Mouse (Mus musculus) limb, embryonic 13.5 days (tissue): ENCODE data around the gene Rnf157. TPM values are rescaled to one million over a fixed set of nuclear protein-coding genes. Genes with fewer than 3 reads are reported as not detected.

Experiments
- ATAC-seq: fragments of 200-750 bp; cut with Nextera tagmentation; 2 replicates; pipeline ENCODE4 v1.8.0; 2017; ENCODE audit warnings: low read depth, moderate number of reproducible peaks, moderate TSS enrichment; ENCODE audit not compliant: low FRiP score
- H3K27ac ChIP-seq: fragments of 300-500 bp; sonication (generic); 2 replicates; pipeline ENCODE4 v1.5.1; 2015; ENCODE audit warnings: inconsistent platforms, mild to moderate bottlenecking, moderate library complexity
- H3K27me3 ChIP-seq: fragments of 300-500 bp; sonication (generic); 2 replicates; pipeline ENCODE4 v1.6.1; 2015; ENCODE audit warnings: mild to moderate bottlenecking, inconsistent platforms
- H3K36me3 ChIP-seq: fragments of 300-500 bp; sonication (generic); 2 replicates; pipeline ENCODE4 v1.6.1; 2015; ENCODE audit warnings: inconsistent platforms, mild to moderate bottlenecking, moderate library complexity
- H3K4me1 ChIP-seq: fragments of 300-500 bp; sonication (generic); 2 replicates; pipeline ENCODE4 v1.6.1; 2015; ENCODE audit warnings: inconsistent platforms
- H3K4me2 ChIP-seq: fragments of 300-500 bp; sonication (generic); replicated peaks from 2 replicates; pipeline ENCODE4 v1.6.1; 2015; ENCODE audit warnings: inconsistent platforms, mild to moderate bottlenecking, moderate library complexity
- H3K4me3 ChIP-seq: fragments of 300-500 bp; sonication (generic); 2 replicates; pipeline ENCODE4 v1.5.1; 2015; ENCODE audit warnings: moderate library complexity, mild to moderate bottlenecking, inconsistent platforms
- H3K9ac ChIP-seq: fragments of 300-500 bp; sonication (generic); 2 replicates; pipeline ENCODE4 v1.6.1; 2015; ENCODE audit warnings: mild to moderate bottlenecking, inconsistent platforms
- H3K9me3 ChIP-seq: fragments of 300-500 bp; sonication (generic); 2 replicates; pipeline ENCODE4 v1.6.1; 2016; ENCODE audit warnings: inconsistent platforms
- WGBS: fragments of 180-500 bp; shearing (Covaris S2); methylation state at CpG from one replicate; pipeline ENCODE4 v1.1.7; 2015; 5-methylcytosine and 5-hydroxymethylcytosine counted together
- polyA plus RNA-seq: library from polyadenylated mRNA; unstranded; fragments of >200 nt; fragmentation: Nextera tagmentation; extraction: Ambion mirVana; gene quantifications from 2 replicates; pipeline ENCODE4 v1.2.1, GENCODE M21; 2015

The Rnf157 gene
- 18.6 and 18.7 TPM in 2 replicates for polyA plus RNA-seq

DNA sequence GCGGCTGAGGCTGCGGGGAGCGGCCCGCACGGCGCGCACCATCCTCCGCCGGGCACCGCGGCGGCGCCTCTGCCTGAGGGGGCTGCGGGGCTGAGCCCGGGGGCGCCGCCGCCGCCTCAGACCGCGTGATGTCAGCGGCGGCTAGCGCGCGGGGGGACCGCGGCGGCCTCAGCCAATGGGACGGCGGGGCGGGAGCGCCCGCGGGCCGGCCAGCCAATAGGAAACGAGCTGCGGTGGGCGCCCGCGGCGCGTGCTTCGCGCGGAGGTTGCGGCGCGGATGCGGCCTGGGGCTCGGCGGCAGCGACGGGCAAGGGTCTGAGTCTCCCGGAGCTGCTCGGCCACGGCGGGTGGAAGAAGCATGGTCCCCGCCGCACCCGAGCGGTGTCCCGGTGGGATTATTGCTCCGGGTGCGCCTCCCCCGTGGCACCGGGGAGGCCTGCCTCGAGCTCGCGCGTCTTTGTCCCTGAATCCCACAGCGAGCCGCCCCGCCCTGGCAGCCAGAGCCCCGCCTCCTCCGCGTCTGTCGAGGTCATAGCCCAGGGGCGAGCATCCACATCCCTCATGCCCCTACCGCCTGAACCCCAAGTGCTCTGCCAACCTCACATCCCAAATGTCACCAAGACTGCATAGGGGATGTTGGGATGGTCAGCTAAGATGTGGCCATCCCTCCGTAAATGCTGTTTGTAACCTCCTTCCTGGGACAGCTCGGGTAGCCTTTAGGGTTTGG lies at the start of gene Rnf157:
Rnf157 (minus strand) TSS at position 129 of the 727 bp plus-strand sequence.
- H3K36me3 ChIP-seq = no peaks in the 10 kb centered on the region

GRCm38 (mm10) chr11:116459786-116460185 lies 47.0 kb upstream of the Rnf157 start:
- H3K4me1 ChIP-seq = peaks cover 4% of the 10 kb centered on the region; the same call in 1 of the 2 replicates
- WGBS = 63% methylated on average over 4 of the region's 4 CpGs
- no peak overlapping the region for H3K4me2 ChIP-seq
- no peaks in the 10 kb centered on the region for H3K27me3 ChIP-seq
- H3K36me3 ChIP-seq = no peaks in the 10 kb centered on the region
- H3K9me3 ChIP-seq = no peaks in the 10 kb centered on the region
- no peak overlapping the region for H3K27ac ChIP-seq
- ATAC-seq = no peak
- H3K9ac ChIP-seq = no peak overlapping the region
- no peak overlapping the region for H3K4me3 ChIP-seq

More for the DNA sequence above, at the start of gene Rnf157:
- Histone ChIP-seq H3K4me1 (peaks cover 38% of the 10 kb centered on the region), H3K27me3 (no peaks in the 10 kb centered on the region), H3K9ac (peak within 1 kb of the TSS; percentile 89), H3K27ac (peak within 1 kb of the TSS; percentile 55), H3K4me2 (peak within 1 kb of the TSS; percentile 99), H3K4me3 (peak within 1 kb of the TSS; percentile 83), H3K9me3 (no peaks in the 10 kb centered on the region)
- 2% methylated on average over 75 of the region's 82 CpGs for WGBS
- ATAC-seq = peak; percentile 95

GRCm38 (mm10) chr11:116456234-116456633 lies 43.4 kb upstream of the Rnf157 start:
- H3K36me3 ChIP-seq = no peaks in the 10 kb centered on the region
- no peak overlapping the region for H3K9ac ChIP-seq
- H3K9me3 ChIP-seq = no peaks in the 10 kb centered on the region
- H3K4me3 ChIP-seq = no peak overlapping the region
- ATAC-seq = no peak
- WGBS = 82% methylated on average over 8 of the region's 8 CpGs
- no peak overlapping the region for H3K4me2 ChIP-seq
- peaks cover 8% of the 10 kb centered on the region; the same call in 1 of the 2 replicates for H3K4me1 ChIP-seq
- H3K27ac ChIP-seq = no peak overlapping the region
- no peaks in the 10 kb centered on the region for H3K27me3 ChIP-seq

- Histone ChIP-seq H3K9ac (no peak overlapping the region), H3K4me1 (peaks cover 8% of the 10 kb centered on the region; the same call in 1 of the 2 replicates), H3K27me3 (no peaks in the 10 kb centered on the region; the same call in 1 of the 2 replicates), H3K4me2 (no peak overlapping the region), H3K27ac (no peak overlapping the region), H3K36me3 (no peaks in the 10 kb centered on the region), H3K4me3 (no peak overlapping the region), H3K9me3 (peaks cover 9% of the 10 kb centered on the region; the same call in 1 of the 2 replicates)
- ATAC-seq = no peak
- 90% methylated on average over 10 of the region's 10 CpGs for WGBS
These were observed 41.1 kb upstream of the Rnf157 start for GRCm38 (mm10) chr11:116453889-116454288.

- whole genome bisulfite sequencing = 96% methylated on average over 3 of the region's 3 CpGs
These were observed 36.5 kb upstream of the Rnf157 start for GRCm38 (mm10) chr11:116449341-116449740.

GRCm38 (mm10) chr11:116447822-116448221 lies 35.0 kb upstream of the Rnf157 start:
- H3K9ac ChIP-seq = 0 out of 2 replicates have a peak overlapping the region, but pooled peaks have one; percentile 4
- H3K9me3 ChIP-seq = peaks cover 9% of the 10 kb centered on the region; the same call in 1 of the 2 replicates
- H3K27ac ChIP-seq = no peak overlapping the region
- 62% methylated on average over 5 of the region's 5 CpGs for WGBS
- no peak for ATAC-seq
- H3K36me3 ChIP-seq = no peaks in the 10 kb centered on the region
- H3K4me3 ChIP-seq = no peak overlapping the region
- H3K4me1 ChIP-seq = peaks cover 15% of the 10 kb centered on the region
- no peak overlapping the region for H3K4me2 ChIP-seq
- H3K27me3 ChIP-seq = peaks cover 27% of the 10 kb centered on the region

More at GRCm38 (mm10) chr11:116449341-116449740, 36.5 kb upstream of the Rnf157 start:
- H3K9me3 ChIP-seq = peaks cover 9% of the 10 kb centered on the region; the same call in 1 of the 2 replicates
- H3K4me3 ChIP-seq = no peak overlapping the region
- H3K36me3 ChIP-seq = no peaks in the 10 kb centered on the region
- no peak overlapping the region for H3K27ac ChIP-seq
- peaks cover 12% of the 10 kb centered on the region for H3K4me1 ChIP-seq
- no peak for ATAC-seq
- no peak overlapping the region for H3K9ac ChIP-seq
- H3K4me2 ChIP-seq = no peak overlapping the region
- H3K27me3 ChIP-seq = peaks cover 27% of the 10 kb centered on the region

GRCm38 (mm10) chr11:116446308-116446887 lies 33.6 kb upstream of the Rnf157 start:
- Histone ChIP-seq H3K27me3 (peaks cover 27% of the 10 kb centered on the region), H3K9me3 (peaks cover 9% of the 10 kb centered on the region; the same call in 1 of the 2 replicates), H3K36me3 (no peaks in the 10 kb centered on the region), H3K4me1 (peaks cover 16% of the 10 kb centered on the region), H3K9ac (no peak overlapping the region; the same call in 1 of the 2 replicates), H3K27ac (no peak overlapping the region), H3K4me3 (no peak overlapping the region), H3K4me2 (peak overlapping the region; percentile 40)
- no peak for ATAC-seq
- WGBS = 16% methylated on average over 19 of the region's 19 CpGs

DNA sequence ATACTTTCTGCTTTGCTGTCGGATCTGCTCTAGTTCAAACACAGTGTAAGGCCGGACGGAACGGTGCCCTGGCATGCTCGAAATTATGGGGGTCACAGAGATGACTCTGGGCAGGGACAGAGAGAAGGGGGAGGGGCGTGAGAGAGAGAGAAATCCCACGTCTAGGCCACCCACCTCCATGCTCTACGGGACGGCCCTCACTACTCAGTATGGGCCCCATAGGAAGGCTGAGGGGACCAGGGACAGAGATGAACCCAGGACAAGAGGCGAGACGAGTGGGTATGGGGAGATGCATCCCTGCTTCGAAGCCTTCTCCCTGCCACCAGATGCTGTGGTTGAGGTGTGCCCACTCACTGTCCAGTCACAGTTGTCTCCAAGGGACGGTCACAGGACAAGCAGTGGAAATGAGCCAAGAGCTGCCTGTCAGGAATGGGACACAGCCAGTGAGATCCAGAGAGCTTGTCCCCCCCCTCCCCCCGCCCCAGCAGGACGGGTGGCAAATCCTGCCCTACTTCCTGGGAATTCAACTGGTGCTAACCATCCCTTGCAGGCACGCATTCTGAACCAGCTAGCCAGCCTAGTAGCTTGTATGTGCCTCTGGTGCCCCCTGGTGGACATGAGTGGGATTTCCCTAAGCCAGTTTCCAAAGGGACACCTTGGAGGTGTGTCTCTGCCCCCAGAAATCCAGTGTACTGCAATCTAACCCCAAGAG lies 32.9 kb upstream of the Rnf157 start:
- no peaks in the 10 kb centered on the region for H3K36me3 ChIP-seq
- WGBS = 30% methylated on average over 16 of the region's 16 CpGs
- H3K4me3 ChIP-seq = no peak overlapping the region
- peaks cover 7% of the 10 kb centered on the region; the same call in 1 of the 2 replicates for H3K9me3 ChIP-seq
- H3K4me1 ChIP-seq = peaks cover 16% of the 10 kb centered on the region
- H3K4me2 ChIP-seq = peak overlapping the region; percentile 41
- no peak overlapping the region for H3K27ac ChIP-seq
- peak overlapping the region; percentile 25; the same call in 1 of the 2 replicates for H3K9ac ChIP-seq
- H3K27me3 ChIP-seq = peaks cover 27% of the 10 kb centered on the region
- peak; percentile 72 for ATAC-seq

- H3K4me1 ChIP-seq = peaks cover 16% of the 10 kb centered on the region
These were observed 31.1 kb upstream of the Rnf157 start for GRCm38 (mm10) chr11:116443935-116444334.

DNA sequence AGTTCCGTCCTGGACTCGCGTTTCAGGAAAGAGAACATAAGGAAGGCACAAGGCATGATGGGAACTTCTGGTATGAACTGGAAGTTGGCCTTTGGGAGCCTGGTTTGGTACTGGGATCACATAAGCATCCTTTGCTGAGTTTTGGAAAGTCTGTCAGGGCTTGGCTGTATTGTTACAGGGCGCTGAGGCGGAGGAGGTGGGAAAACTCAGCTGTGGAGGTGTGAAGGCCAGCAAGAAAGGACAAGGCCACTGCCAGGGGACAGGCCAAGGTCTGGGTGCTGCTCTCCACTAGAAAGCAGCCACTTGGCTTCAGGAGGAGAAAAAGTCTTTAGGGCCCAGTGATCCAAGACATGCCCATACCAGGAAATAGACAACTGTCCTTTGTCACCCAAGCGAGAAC lies 30.5 kb upstream of the Rnf157 start:
- Histone ChIP-seq H3K9me3 (no peaks in the 10 kb centered on the region), H3K4me1 (peaks cover 16% of the 10 kb centered on the region), H3K27ac (no peak overlapping the region), H3K4me3 (no peak overlapping the region), H3K9ac (peak overlapping the region; percentile 53; the same call in 1 of the 2 replicates), H3K36me3 (peaks cover 14% of the 10 kb centered on the region), H3K27me3 (peaks cover 22% of the 10 kb centered on the region), H3K4me2 (no peak overlapping the region)
- 79% methylated on average over 6 of the region's 6 CpGs for WGBS
- no peak for ATAC-seq

More at GRCm38 (mm10) chr11:116443935-116444334, 31.1 kb upstream of the Rnf157 start:
- no peak for ATAC-seq
- H3K27me3 ChIP-seq = peaks cover 27% of the 10 kb centered on the region
- H3K9me3 ChIP-seq = no peaks in the 10 kb centered on the region
- 82% methylated on average over 6 of the region's 6 CpGs for WGBS
- H3K36me3 ChIP-seq = peaks cover 12% of the 10 kb centered on the region
- H3K4me3 ChIP-seq = no peak overlapping the region
- no peak overlapping the region for H3K27ac ChIP-seq
- no peak overlapping the region for H3K9ac ChIP-seq
- H3K4me2 ChIP-seq = no peak overlapping the region

DNA sequence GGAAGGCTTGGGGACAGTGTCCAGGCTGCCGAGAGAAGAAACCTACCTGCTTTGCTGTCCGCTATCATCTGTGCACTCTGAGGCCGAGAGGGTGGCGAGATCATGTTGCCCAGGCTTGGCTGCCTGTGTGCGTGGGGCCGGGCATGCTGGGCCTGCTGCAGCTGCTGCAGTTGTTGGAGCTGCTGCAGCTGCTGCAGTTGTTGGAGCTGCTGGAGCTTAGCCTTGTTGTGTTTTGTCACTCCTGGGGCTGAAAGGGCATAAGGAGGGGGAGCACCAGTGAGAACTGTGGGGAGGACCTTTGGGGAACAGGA lies 30.0 kb upstream of the Rnf157 start:
- 70% methylated on average over 6 of the region's 6 CpGs for WGBS
- Histone ChIP-seq H3K4me3 (no peak overlapping the region), H3K9ac (peak overlapping the region; percentile 53; the same call in 1 of the 2 replicates), H3K27ac (no peak overlapping the region), H3K9me3 (no peaks in the 10 kb centered on the region), H3K4me1 (peaks cover 16% of the 10 kb centered on the region), H3K36me3 (peaks cover 15% of the 10 kb centered on the region), H3K4me2 (no peak overlapping the region), H3K27me3 (peaks cover 17% of the 10 kb centered on the region)
- ATAC-seq = no peak
